Mouse (Mus musculus) brain, embryonic 14.5 days (tissue): Measurements from ENCODE around the gene Selenoo.

ENCODE experiments used
- CTCF ChIP-seq: fragments of 200-500 bp; IDR thresholded peaks from 2 replicates; pipeline ENCODE4 v1.5.1; 2012; ENCODE audit warnings: inconsistent platforms, mild to moderate bottlenecking, moderate library complexity, borderline replicate concordance; ENCODE audit not compliant: insufficient read depth, insufficient read length; ENCODE audit errors: extremely low read depth
- POLR2A ChIP-seq: fragments of 200-500 bp; IDR thresholded peaks from 2 replicates; pipeline ENCODE4 v1.6.1; 2012; ENCODE audit warnings: mild to moderate bottlenecking, inconsistent platforms, borderline replicate concordance; ENCODE audit not compliant: poor library complexity, insufficient read depth, insufficient read length, severe bottlenecking; ENCODE audit errors: extremely low read depth

DNA sequence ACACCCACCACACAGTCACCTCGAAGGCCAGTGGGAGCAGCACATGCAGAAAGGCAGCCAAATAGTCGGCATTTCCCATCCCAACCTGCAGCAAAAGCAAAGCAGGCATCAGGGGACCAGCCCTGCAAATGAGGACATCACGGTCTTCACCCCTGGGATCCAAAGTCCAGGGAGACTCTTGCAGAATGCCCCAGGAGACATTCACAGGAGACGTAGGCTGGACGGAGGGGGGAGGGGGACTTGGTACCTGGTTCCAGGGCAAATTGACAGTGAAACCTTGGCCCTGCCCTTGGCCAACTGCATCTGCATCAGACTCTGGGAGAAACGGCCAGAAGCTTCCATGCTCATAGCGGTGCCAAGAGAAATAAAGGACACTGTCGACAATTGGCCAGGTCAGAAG is 37.7 kb downstream of the Selenoo start:
- no peak for TF ChIP-seq CTCF
- TF ChIP-seq POLR2A = no peak
